Mouse (Mus musculus) neural tube, embryonic 12.5 days (tissue): Measurements from ENCODE around the gene Cpt1a. TPM values are rescaled to one million over a fixed set of nuclear protein-coding genes. Genes with fewer than 3 reads are reported as not detected.

Source experiments
- ATAC-seq: fragments of 200-750 bp; cut with Nextera tagmentation; 2 replicates; pipeline ENCODE4 v1.8.0; 2017; ENCODE audit warnings: low read depth, mild to moderate bottlenecking, moderate TSS enrichment, moderate library complexity; ENCODE audit not compliant: low FRiP score
- H3K27ac ChIP-seq: fragments of 300-500 bp; sonication (generic); 2 replicates; pipeline ENCODE4 v1.5.1; 2016
- H3K27me3 ChIP-seq: fragments of 300-500 bp; sonication (generic); replicated peaks from 2 replicates; pipeline ENCODE4 v1.6.1; 2016; ENCODE audit warnings: mild to moderate bottlenecking
- H3K36me3 ChIP-seq: fragments of 300-500 bp; sonication (generic); 2 replicates; pipeline ENCODE4 v1.6.1; 2016; ENCODE audit warnings: mild to moderate bottlenecking
- H3K4me1 ChIP-seq: fragments of 300-500 bp; sonication (generic); 2 replicates; pipeline ENCODE4 v1.6.1; 2016
- H3K4me2 ChIP-seq: fragments of 300-500 bp; sonication (generic); replicated peaks from 2 replicates; pipeline ENCODE4 v1.6.1; 2016; ENCODE audit warnings: mild to moderate bottlenecking
- H3K4me3 ChIP-seq: fragments of 300-500 bp; sonication (generic); 2 replicates; pipeline ENCODE4 v1.5.1; 2016
- H3K9ac ChIP-seq: fragments of 300-500 bp; sonication (generic); 2 replicates; pipeline ENCODE4 v1.6.1; 2016; ENCODE audit warnings: mild to moderate bottlenecking
- H3K9me3 ChIP-seq: fragments of 300-500 bp; sonication (generic); 2 replicates; pipeline ENCODE4 v1.6.1; 2016; ENCODE audit warnings: mild to moderate bottlenecking
- WGBS: fragments of 180-500 bp; shearing (Covaris S2); methylation state at CpG from one replicate; pipeline ENCODE4 v1.1.7; 2016; 5-methylcytosine and 5-hydroxymethylcytosine counted together
- polyA plus RNA-seq: library from polyadenylated mRNA; unstranded; fragments of >200 nt; fragmentation: Nextera tagmentation; extraction: Ambion mirVana; gene quantifications from 2 replicates; pipeline ENCODE4 v1.2.1, GENCODE M21; 2016

The Cpt1a gene
- polyA plus RNA-seq, 1 experiment from 2014 or later: 10.6 TPM

GRCm38 (mm10) chr19:3355096-3355495 is 33.0 kb downstream of the Cpt1a start:
- H3K4me2 ChIP-seq: no peak overlapping the region
- H3K9me3 ChIP-seq: 0 out of 2 replicates have a peak, but pooled peaks cover 2% of the 10 kb centered on the region
- H3K4me3 ChIP-seq: no peak overlapping the region
- ATAC-seq: no peak
- H3K36me3 ChIP-seq: no peaks in the 10 kb centered on the region
- H3K27ac ChIP-seq: no peak overlapping the region
- no peak overlapping the region for H3K9ac ChIP-seq
- WGBS: 68% methylated on average over 5 of the region's 5 CpGs
- H3K27me3 ChIP-seq: no peaks in the 10 kb centered on the region
- no peaks in the 10 kb centered on the region for H3K4me1 ChIP-seq

DNA sequence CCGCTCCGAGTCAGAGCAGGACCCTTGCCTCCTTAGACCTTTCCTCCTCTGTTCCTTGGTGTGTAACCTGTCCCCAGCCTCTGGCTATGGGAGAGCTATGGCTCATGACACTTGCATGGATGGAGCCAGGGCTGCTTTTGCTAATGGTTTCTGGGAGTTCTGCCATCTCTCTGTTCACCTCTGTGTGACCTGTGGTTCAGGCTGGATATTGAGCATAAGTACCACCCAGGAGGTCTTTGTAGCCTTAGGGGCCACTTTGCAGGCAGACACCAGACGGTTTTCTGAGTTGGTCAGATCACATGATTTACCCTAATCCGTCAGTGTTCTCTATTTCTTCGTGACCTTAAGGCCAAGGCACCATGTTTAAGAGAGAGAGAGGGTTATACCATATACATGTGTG is 34.4 kb downstream of the Cpt1a start:
- Histone ChIP-seq H3K9ac (no peak overlapping the region), H3K4me3 (no peak overlapping the region), H3K36me3 (no peaks in the 10 kb centered on the region), H3K9me3 (0 out of 2 replicates have a peak, but pooled peaks cover 2% of the 10 kb centered on the region), H3K27ac (no peak overlapping the region), H3K27me3 (no peaks in the 10 kb centered on the region), H3K4me1 (no peaks in the 10 kb centered on the region), H3K4me2 (no peak overlapping the region)
- ATAC-seq: no peak
- 77% methylated on average over 5 of the region's 5 CpGs for WGBS

DNA sequence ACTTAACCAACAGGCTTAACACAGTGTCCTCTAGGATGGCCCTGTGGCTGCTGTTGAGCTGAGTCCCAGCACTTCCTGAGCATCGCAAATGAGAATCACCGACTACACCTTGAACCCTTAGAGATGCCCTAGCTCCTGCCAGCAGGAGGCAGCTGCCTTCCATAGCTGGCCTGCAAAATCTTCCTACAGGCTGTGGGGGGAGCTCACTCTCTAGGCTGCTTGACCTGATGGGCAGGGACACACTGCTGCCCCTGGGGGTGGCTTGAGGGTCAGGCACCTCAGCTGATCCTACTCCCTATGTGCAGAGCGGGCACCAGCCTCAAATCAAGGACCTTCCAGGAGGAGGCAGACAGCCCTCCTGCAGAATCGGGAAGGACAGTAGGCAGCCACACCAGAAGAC is 35.5 kb downstream of the Cpt1a start:
- Histone ChIP-seq H3K9ac (no peak overlapping the region), H3K9me3 (0 out of 2 replicates have a peak, but pooled peaks cover 2% of the 10 kb centered on the region), H3K36me3 (no peaks in the 10 kb centered on the region), H3K4me2 (no peak overlapping the region), H3K27me3 (no peaks in the 10 kb centered on the region), H3K4me1 (no peaks in the 10 kb centered on the region), H3K4me3 (no peak overlapping the region), H3K27ac (no peak overlapping the region)
- no peak for ATAC-seq
- 71% methylated on average over 4 of the region's 4 CpGs for WGBS

DNA sequence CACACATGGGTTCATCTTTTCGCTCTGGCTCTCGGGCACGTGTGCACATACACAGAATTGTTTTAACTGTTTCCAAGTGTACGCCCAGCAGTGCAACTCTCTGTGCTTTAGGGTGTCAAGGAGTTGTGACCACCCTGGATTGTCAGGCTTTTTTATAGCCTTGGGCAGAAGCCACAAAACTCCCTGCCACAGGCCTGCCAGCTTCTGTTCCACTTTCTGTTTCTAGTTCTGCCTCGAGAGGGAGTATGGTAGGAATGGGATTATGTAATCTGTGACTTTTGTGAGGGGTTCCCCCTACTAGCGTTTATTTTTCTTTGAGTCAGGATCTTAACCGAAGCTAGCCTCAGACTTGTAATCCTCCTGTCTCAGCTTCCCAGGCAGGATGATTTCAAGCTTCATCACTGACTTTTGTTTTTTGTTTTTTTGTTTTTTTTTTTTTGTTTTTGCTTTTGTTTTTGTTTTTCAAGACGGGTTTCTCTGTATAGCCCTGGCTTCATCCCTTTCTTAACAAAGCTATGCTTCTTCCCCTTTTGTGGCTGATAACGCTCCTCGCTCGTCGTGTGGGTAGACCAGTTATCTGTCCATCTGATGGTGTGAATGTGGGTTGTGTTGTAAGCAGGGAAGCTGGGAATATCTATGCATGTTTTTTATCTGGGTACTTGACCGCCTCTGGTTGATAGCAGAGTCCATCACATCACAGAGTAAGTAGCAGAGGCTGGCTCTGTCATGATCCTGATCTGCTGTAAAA is 37.9 kb downstream of the Cpt1a start:
- Histone ChIP-seq H3K36me3 (no peaks in the 10 kb centered on the region), H3K4me2 (no peak overlapping the region), H3K9me3 (0 out of 2 replicates have a peak, but pooled peaks cover 2% of the 10 kb centered on the region), H3K27me3 (no peaks in the 10 kb centered on the region), H3K9ac (no peak overlapping the region), H3K4me1 (no peaks in the 10 kb centered on the region), H3K27ac (no peak overlapping the region), H3K4me3 (no peak overlapping the region)
- 90% methylated on average over 13 of the region's 13 CpGs for WGBS
- no peak for ATAC-seq

GRCm38 (mm10) chr19:3363510-3363909 is 41.4 kb downstream of the Cpt1a start:
- H3K36me3 ChIP-seq: no peaks in the 10 kb centered on the region
- no peak for ATAC-seq
- H3K9ac ChIP-seq: no peak overlapping the region
- no peak overlapping the region for H3K4me3 ChIP-seq
- H3K27ac ChIP-seq: no peak overlapping the region
- no peaks in the 10 kb centered on the region for H3K9me3 ChIP-seq
- no peaks in the 10 kb centered on the region for H3K27me3 ChIP-seq
- 95% methylated on average over 4 of the region's 4 CpGs for WGBS
- H3K4me2 ChIP-seq: no peak overlapping the region
- H3K4me1 ChIP-seq: no peaks in the 10 kb centered on the region

GRCm38 (mm10) chr19:3365089-3365488 is 43.0 kb downstream of the Cpt1a start:
- 91% methylated on average over 3 of the region's 3 CpGs for WGBS
- Histone ChIP-seq H3K27ac (no peak overlapping the region), H3K9me3 (no peaks in the 10 kb centered on the region), H3K36me3 (no peaks in the 10 kb centered on the region), H3K4me3 (no peak overlapping the region), H3K4me2 (no peak overlapping the region), H3K27me3 (no peaks in the 10 kb centered on the region), H3K9ac (no peak overlapping the region), H3K4me1 (no peaks in the 10 kb centered on the region)
- ATAC-seq: no peak

DNA sequence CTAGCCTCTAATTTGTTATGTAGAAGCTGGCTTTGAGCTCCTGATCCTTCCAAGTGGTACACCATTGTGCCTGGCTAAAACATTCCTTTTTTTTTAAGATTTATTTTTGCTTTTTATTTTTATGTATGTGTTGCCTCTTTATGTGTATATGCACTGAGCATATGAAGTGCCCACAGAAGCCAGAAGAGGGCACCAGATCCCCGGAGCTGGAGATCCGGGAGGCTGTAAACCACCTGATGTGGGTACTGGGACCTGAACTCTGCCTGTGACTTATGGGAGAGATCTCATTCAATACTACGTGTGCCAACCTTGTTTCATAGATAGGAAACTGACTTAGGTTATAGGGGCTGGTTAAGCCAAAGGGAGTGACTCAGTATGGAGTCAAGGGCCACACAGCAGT is 46.1 kb downstream of the Cpt1a start:
- Histone ChIP-seq H3K9me3 (no peaks in the 10 kb centered on the region), H3K4me1 (no peaks in the 10 kb centered on the region), H3K4me2 (no peak overlapping the region), H3K4me3 (no peak overlapping the region), H3K27me3 (no peaks in the 10 kb centered on the region), H3K9ac (no peak overlapping the region), H3K27ac (no peak overlapping the region), H3K36me3 (no peaks in the 10 kb centered on the region)
- no peak for ATAC-seq
- WGBS: 95% methylated on average over 3 of the region's 3 CpGs

DNA sequence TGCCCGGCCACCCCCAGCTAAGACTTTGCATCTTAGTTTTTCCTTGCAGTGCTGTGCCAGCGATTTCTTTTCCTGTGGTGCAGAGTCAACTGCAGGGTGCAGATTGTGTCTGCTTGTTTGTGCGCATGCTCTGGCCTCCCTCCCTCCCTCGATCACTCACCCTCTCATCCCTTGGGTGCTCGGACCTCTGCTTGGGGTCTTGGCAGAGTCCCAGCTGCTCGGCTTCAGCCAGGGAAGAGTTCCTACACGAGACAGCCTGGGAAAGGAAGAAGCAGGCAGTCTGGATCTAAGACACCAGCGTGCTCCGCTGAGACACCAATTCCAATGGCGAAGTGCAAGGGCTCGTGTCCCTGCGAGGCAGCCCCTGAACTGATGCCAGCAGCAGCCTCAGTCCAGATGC is 51.2 kb downstream of the Cpt1a start:
- H3K4me2 ChIP-seq: no peak overlapping the region
- no peak overlapping the region for H3K9ac ChIP-seq
- no peak overlapping the region for H3K27ac ChIP-seq
- WGBS: 74% methylated on average over 12 of the region's 12 CpGs
- no peaks in the 10 kb centered on the region for H3K4me1 ChIP-seq
- ATAC-seq: no peak
- no peaks in the 10 kb centered on the region for H3K36me3 ChIP-seq
- H3K9me3 ChIP-seq: no peaks in the 10 kb centered on the region
- H3K27me3 ChIP-seq: no peaks in the 10 kb centered on the region
- H3K4me3 ChIP-seq: no peak overlapping the region

DNA sequence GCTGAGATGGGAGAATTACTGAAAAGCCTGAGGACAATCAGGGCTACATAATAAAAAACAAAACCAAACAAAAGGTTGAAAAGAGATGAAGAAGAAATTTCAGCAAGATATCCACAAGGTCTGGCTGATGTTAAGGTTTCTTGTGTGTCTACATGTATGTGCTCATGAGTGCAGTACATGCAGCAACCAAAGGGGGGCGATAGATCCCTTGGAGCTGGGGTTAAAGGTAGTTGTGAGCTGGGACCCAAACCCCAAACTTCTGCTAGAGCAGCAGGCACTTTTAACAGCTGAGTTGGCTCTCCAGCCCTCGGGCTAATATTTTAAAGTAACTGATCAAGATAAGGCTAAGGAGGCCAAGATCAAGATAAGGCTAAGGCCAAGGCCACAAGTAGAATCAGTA is 51.9 kb downstream of the Cpt1a start:
- Histone ChIP-seq H3K4me3 (no peak overlapping the region), H3K27me3 (no peaks in the 10 kb centered on the region), H3K9ac (no peak overlapping the region), H3K27ac (no peak overlapping the region), H3K4me1 (no peaks in the 10 kb centered on the region), H3K9me3 (no peaks in the 10 kb centered on the region), H3K36me3 (no peaks in the 10 kb centered on the region), H3K4me2 (no peak overlapping the region)
- no peak for ATAC-seq
- 68% methylated on average over 2 of the region's 2 CpGs for WGBS

DNA sequence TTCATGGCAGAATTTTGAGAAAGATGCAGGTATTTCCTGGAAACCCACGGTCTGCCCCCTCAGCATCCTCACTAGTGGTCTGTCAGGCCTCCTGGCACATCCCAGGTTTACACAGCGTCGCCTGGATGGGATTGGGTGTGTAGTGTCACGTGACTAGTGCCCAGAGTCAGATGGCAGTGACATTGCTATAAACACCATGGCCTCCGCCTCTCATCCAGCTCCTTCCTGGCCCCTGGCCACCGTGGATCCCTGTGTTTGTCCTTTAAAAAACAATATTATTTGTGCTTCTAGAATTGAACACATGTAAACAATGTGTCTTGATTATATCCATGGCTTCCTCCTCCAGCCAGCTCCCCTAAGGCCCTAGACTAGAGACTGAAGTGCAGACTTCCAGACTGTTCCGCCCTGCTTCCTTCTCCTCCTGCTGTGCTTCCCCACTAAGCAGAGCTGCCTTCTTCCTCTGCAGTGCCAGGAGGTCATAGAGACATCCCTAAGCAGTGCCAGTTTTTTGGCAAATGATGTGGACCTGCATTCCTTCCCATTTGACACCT is 53.9 kb downstream of the Cpt1a start:
- Histone ChIP-seq H3K36me3 (no peaks in the 10 kb centered on the region), H3K9me3 (no peaks in the 10 kb centered on the region), H3K4me3 (no peak overlapping the region), H3K27me3 (no peaks in the 10 kb centered on the region), H3K27ac (no peak overlapping the region), H3K4me1 (no peaks in the 10 kb centered on the region), H3K4me2 (no peak overlapping the region), H3K9ac (no peak overlapping the region)
- WGBS: 66% methylated on average over 7 of the region's 7 CpGs
- no peak for ATAC-seq

GRCm38 (mm10) chr19:3376966-3377715 is 55.0 kb downstream of the Cpt1a start:
- no peak overlapping the region for H3K9ac ChIP-seq
- no peaks in the 10 kb centered on the region for H3K4me1 ChIP-seq
- no peak overlapping the region for H3K4me2 ChIP-seq
- 35% methylated on average over 4 of the region's 4 CpGs for WGBS
- no peaks in the 10 kb centered on the region for H3K36me3 ChIP-seq
- no peak overlapping the region for H3K4me3 ChIP-seq
- no peak for ATAC-seq
- no peaks in the 10 kb centered on the region for H3K9me3 ChIP-seq
- no peak overlapping the region for H3K27ac ChIP-seq
- H3K27me3 ChIP-seq: no peaks in the 10 kb centered on the region

GRCm38 (mm10) chr19:3378614-3379013 is 56.5 kb downstream of the Cpt1a start:
- WGBS: 90% methylated on average over 3 of the region's 3 CpGs
- Histone ChIP-seq H3K27me3 (no peaks in the 10 kb centered on the region), H3K36me3 (no peaks in the 10 kb centered on the region), H3K9me3 (no peaks in the 10 kb centered on the region), H3K9ac (no peak overlapping the region), H3K27ac (no peak overlapping the region), H3K4me2 (no peak overlapping the region), H3K4me3 (no peak overlapping the region), H3K4me1 (no peaks in the 10 kb centered on the region)
- no peak for ATAC-seq
